Mouse (Mus musculus) C2C12 (cell line): ENCODE measurements around the gene Olfr1281. TPM values are rescaled to one million over a fixed set of nuclear protein-coding genes. Genes with fewer than 3 reads are reported as not detected.

Source experiments
- H3K27me3 ChIP-seq: one replicate; pipeline ENCODE4 v1.6.1; 2011; ENCODE audit not compliant: control insufficient read depth, insufficient read depth, insufficient read length
- H3K36me3 ChIP-seq: one replicate; pipeline ENCODE4 v1.6.1; 2011; ENCODE audit not compliant: control insufficient read depth, insufficient read depth
- H3K4me3 ChIP-seq: one replicate; pipeline ENCODE4 v1.5.1; 2011; ENCODE audit warnings: mild to moderate bottlenecking, control low read depth; ENCODE audit not compliant: poor library complexity, insufficient read depth, severe bottlenecking
- H3K79me2 ChIP-seq: one replicate; pipeline ENCODE4 v1.6.1; 2011; ENCODE audit not compliant: control insufficient read depth, insufficient read depth
- H3K79me3 ChIP-seq: one replicate; pipeline ENCODE4 v1.6.1; 2011; ENCODE audit warnings: low read depth, control low read depth
- H3ac ChIP-seq: one replicate; pipeline ENCODE3; 2011; ENCODE audit warnings: low read depth; ENCODE audit not compliant: control insufficient read depth, insufficient read length
- CEBPB ChIP-seq: IDR thresholded peaks from one replicate; pipeline ENCODE4 v1.6.1; 2011; ENCODE audit warnings: low read depth, mild to moderate bottlenecking, control low read depth, moderate library complexity
- CTCF ChIP-seq: IDR thresholded peaks from one replicate; pipeline ENCODE4 v1.5.1; 2011; ENCODE audit not compliant: control insufficient read depth, insufficient read depth, insufficient read length
- FOSL1 ChIP-seq: IDR thresholded peaks from one replicate; pipeline ENCODE4 v1.8.0; 2011; ENCODE audit warnings: mild to moderate bottlenecking, low read length; ENCODE audit not compliant: poor library complexity, insufficient read depth, severe bottlenecking
- MAX ChIP-seq: IDR thresholded peaks from one replicate; pipeline ENCODE4 v1.6.1; 2011; ENCODE audit warnings: mild to moderate bottlenecking, control low read depth
- MYOD1 ChIP-seq: IDR thresholded peaks from one replicate; pipeline ENCODE4 v1.6.1; 2011; ENCODE audit warnings: low read depth; ENCODE audit not compliant: control insufficient read depth, insufficient read length
- MYOG ChIP-seq: IDR thresholded peaks from one replicate; pipeline ENCODE4 v1.6.1; 2011; ENCODE audit not compliant: control insufficient read depth, insufficient read length; ENCODE audit errors: extremely low read depth
- USF1 ChIP-seq: IDR thresholded peaks from one replicate; pipeline ENCODE4 v1.6.1; 2011; ENCODE audit warnings: low read depth, mild to moderate bottlenecking, control low read depth, moderate library complexity
- polyA plus RNA-seq: library from polyadenylated mRNA; unstranded; fragments of >200 nt; fragmentation: generic; extraction: Trizol; gene quantifications from one replicate; pipeline ENCODE4 v1.2.1, GENCODE M21; 2012; ENCODE audit warnings: missing spikeins

Gene Olfr1281
- polyA plus RNA-seq, 1 experiment, result not detected

GRCm38 (mm10) chr2:111335976-111336375, 9.7 kb downstream of the Olfr1281 start, which contains the start of gene Olfr1282:
Gene Olfr1282 (minus strand): TSS chr2:111336076.
- no peaks in the 10 kb centered on the region for H3K36me3 ChIP-seq
- H3K79me2 ChIP-seq, result no peaks in the 10 kb centered on the region
- no peaks in the 10 kb centered on the region for H3K27me3 ChIP-seq
- no peak within 1 kb of the TSS for H3K4me3 ChIP-seq
- H3ac ChIP-seq, result no peak within 1 kb of the TSS
- H3K79me3 ChIP-seq, result no peaks in the 10 kb centered on the region
- no peak for TF ChIP-seq MYOD1
- TF ChIP-seq FOSL1, result no peak
- TF ChIP-seq MAX, result no peak

DNA sequence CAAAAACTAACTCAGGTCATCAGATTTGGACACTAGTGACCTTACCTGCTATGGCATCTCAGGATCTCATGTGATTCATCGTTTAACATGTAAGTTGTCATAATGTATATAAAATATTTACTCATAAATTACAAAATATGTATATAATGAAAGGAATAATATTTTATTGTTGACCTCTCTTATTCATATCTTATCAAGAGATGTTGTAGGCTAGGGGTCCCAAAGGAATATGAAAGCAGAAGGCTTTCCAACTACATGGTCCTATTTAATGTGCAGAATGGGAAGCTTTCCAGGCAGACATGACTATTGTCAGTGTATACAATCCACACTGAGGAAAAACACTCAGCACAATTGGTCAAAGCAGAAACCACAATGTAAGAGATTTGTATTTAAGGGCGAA, 40.2 kb downstream of the Olfr1281 start, which contains the start of gene Olfr1283:
Gene Olfr1283 (plus strand): TSS at position 301 of the 400 bp plus-strand sequence.
- Histone ChIP-seq H3K36me3 (no peaks in the 10 kb centered on the region), H3K79me2 (no peaks in the 10 kb centered on the region), H3K27me3 (no peaks in the 10 kb centered on the region), H3K79me3 (no peaks in the 10 kb centered on the region), H3K4me3 (no peak within 1 kb of the TSS), H3ac (no peak within 1 kb of the TSS)
- TF ChIP-seq CTCF (no peak), FOSL1 (no peak), CEBPB (no peak), MYOG (no peak), MYOD1 (no peak), MAX (no peak), USF1 (no peak)

- TF ChIP-seq CTCF, result no peak
- no peaks in the 10 kb centered on the region for H3K79me3 ChIP-seq
- no peaks in the 10 kb centered on the region for H3K79me2 ChIP-seq
- no peak within 1 kb of the TSS for H3K4me3 ChIP-seq
- no peaks in the 10 kb centered on the region for H3K27me3 ChIP-seq
- no peak within 1 kb of the TSS for H3ac ChIP-seq
- H3K36me3 ChIP-seq, result no peaks in the 10 kb centered on the region
These were observed 48.9 kb downstream of the Olfr1281 start, which contains the start of gene Olfr1284 for GRCm38 (mm10) chr2:111375222-111375621. Gene Olfr1284 (plus strand): TSS chr2:111375522.

Other genes starting within 250 kb of the Olfr1281 start
- gene Gm13941, start 220.5 kb upstream of the Olfr1281 start, polyA plus RNA-seq, result not detected
- gene Gm15130, start 173.6 kb upstream of the Olfr1281 start, polyA plus RNA-seq, result not detected
- gene 4930430A15Rik, start 96.9 kb upstream of the Olfr1281 start, polyA plus RNA-seq, result not detected
- not detected for gene Olfr1275, start 91.2 kb upstream of the Olfr1281 start, polyA plus RNA-seq
- not detected for gene Olfr1276, start 72.0 kb upstream of the Olfr1281 start, polyA plus RNA-seq
- not detected for gene Olfr1277, start 52.4 kb upstream of the Olfr1281 start, polyA plus RNA-seq
- gene Olfr1278, start 36.4 kb upstream of the Olfr1281 start, polyA plus RNA-seq, result not detected
- gene Olfr1279, start 25.9 kb upstream of the Olfr1281 start, polyA plus RNA-seq, result not detected
- not detected for gene Olfr1280, start 12.5 kb upstream of the Olfr1281 start, polyA plus RNA-seq
- not detected for gene Olfr1282, start 9.6 kb downstream of the Olfr1281 start, polyA plus RNA-seq
- not detected for gene Olfr1283, start 40.3 kb downstream of the Olfr1281 start, polyA plus RNA-seq
- not detected for gene Olfr1284, start 49.0 kb downstream of the Olfr1281 start, polyA plus RNA-seq
- not detected for gene Olfr1286, start 96.6 kb downstream of the Olfr1281 start, polyA plus RNA-seq
- not detected for gene Olfr1287, start 122.6 kb downstream of the Olfr1281 start, polyA plus RNA-seq
- not detected for gene Olfr1288, start 147.6 kb downstream of the Olfr1281 start, polyA plus RNA-seq
- gene Olfr1289, start 154.3 kb downstream of the Olfr1281 start, polyA plus RNA-seq, result not detected
- not detected for gene Olfr1290, start 167.3 kb downstream of the Olfr1281 start, polyA plus RNA-seq
- gene Olfr1291-ps1, start 170.7 kb downstream of the Olfr1281 start, polyA plus RNA-seq, result not detected
- gene Olfr1293-ps, start 198.7 kb downstream of the Olfr1281 start, polyA plus RNA-seq, result not detected
- not detected for gene Olfr1294, start 213.8 kb downstream of the Olfr1281 start, polyA plus RNA-seq
- not detected for gene Olfr1295, start 243.2 kb downstream of the Olfr1281 start, polyA plus RNA-seq